Mouse (Mus musculus): ENCODE measurements around the gene Fermt1. TPM values are rescaled to one million over a fixed set of nuclear protein-coding genes. Genes with fewer than 3 reads are reported as not detected.
A peak's percentile ranks its signal among the peaks of the same experiment; 100 is the strongest.

Gene Fermt1
- polyA plus RNA-seq, 1 experiment from 2014 or later, result 45.0 TPM

- H3K4me3 ChIP-seq (replicated peaks; ENCODE audit: low read length), result no peak overlapping the region
- H3K9ac ChIP-seq (ENCODE audit: low read length), result no peak overlapping the region
- H3K27me3 ChIP-seq (ENCODE audit: control insufficient read depth, insufficient read depth, low read length), result no peaks in the 10 kb centered on the region
- no peak overlapping the region for H3K4me2 ChIP-seq (ENCODE audit: low read depth, low read length)
- ATAC-seq (ENCODE audit: insufficient read depth, low FRiP score), result no peak
- no peaks in the 10 kb centered on the region for H3K4me1 ChIP-seq (ENCODE audit: control insufficient read depth, insufficient read depth, low read length)
- no peaks in the 10 kb centered on the region for H3K9me3 ChIP-seq (replicated peaks; ENCODE audit: control insufficient read depth, low read length)
- 71% methylated on average over 4 of the region's 4 CpGs for WGBS
- H3K27ac ChIP-seq (ENCODE audit: low read length), result no peak overlapping the region
- no peaks in the 10 kb centered on the region for H3K36me3 ChIP-seq (ENCODE audit: control insufficient read depth, insufficient read depth, low read length)
Observed at GRCm38 (mm10) chr2:132901636-132902035, 44.1 kb downstream of the Fermt1 start.

- no peaks in the 10 kb centered on the region for H3K27me3 ChIP-seq (ENCODE audit: control insufficient read depth, insufficient read depth, low read length)
- no peaks in the 10 kb centered on the region for H3K9me3 ChIP-seq (replicated peaks; ENCODE audit: control insufficient read depth, low read length)
- H3K36me3 ChIP-seq (ENCODE audit: control insufficient read depth, insufficient read depth, low read length), result no peaks in the 10 kb centered on the region
- no peak for ATAC-seq (ENCODE audit: insufficient read depth, low FRiP score)
- no peak overlapping the region for H3K4me2 ChIP-seq (ENCODE audit: low read depth, low read length)
- H3K27ac ChIP-seq (ENCODE audit: low read length), result no peak overlapping the region
- no peak overlapping the region for H3K4me3 ChIP-seq (replicated peaks; ENCODE audit: low read length)
- 74% methylated on average over 1 of the region's 1 CpGs for WGBS
- no peak overlapping the region for H3K9ac ChIP-seq (ENCODE audit: low read length)
- no peaks in the 10 kb centered on the region for H3K4me1 ChIP-seq (ENCODE audit: control insufficient read depth, insufficient read depth, low read length)
Observed at GRCm38 (mm10) chr2:132900596-132900995, 45.1 kb downstream of the Fermt1 start.

- Histone ChIP-seq H3K9ac (ENCODE audit: low read length) (no peak overlapping the region), H3K27me3 (ENCODE audit: control insufficient read depth, insufficient read depth, low read length) (no peaks in the 10 kb centered on the region), H3K4me2 (ENCODE audit: low read depth, low read length) (no peak overlapping the region), H3K4me1 (ENCODE audit: control insufficient read depth, insufficient read depth, low read length) (no peaks in the 10 kb centered on the region), H3K9me3 (replicated peaks; ENCODE audit: control insufficient read depth, low read length) (no peaks in the 10 kb centered on the region), H3K4me3 (replicated peaks; ENCODE audit: low read length) (no peak overlapping the region), H3K27ac (ENCODE audit: low read length) (no peak overlapping the region), H3K36me3 (ENCODE audit: control insufficient read depth, insufficient read depth, low read length) (no peaks in the 10 kb centered on the region)
- ATAC-seq (ENCODE audit: insufficient read depth, low FRiP score), result no peak
- 41% methylated on average over 1 of the region's 1 CpGs for WGBS
Observed at GRCm38 (mm10) chr2:132898211-132898610, 47.5 kb downstream of the Fermt1 start.

- Histone ChIP-seq H3K4me3 (replicated peaks; ENCODE audit: low read length) (no peak overlapping the region), H3K9me3 (replicated peaks; ENCODE audit: control insufficient read depth, low read length) (no peaks in the 10 kb centered on the region), H3K36me3 (ENCODE audit: control insufficient read depth, insufficient read depth, low read length) (no peaks in the 10 kb centered on the region), H3K27ac (ENCODE audit: low read length) (no peak overlapping the region), H3K4me2 (ENCODE audit: low read depth, low read length) (no peak overlapping the region), H3K9ac (ENCODE audit: low read length) (no peak overlapping the region), H3K27me3 (ENCODE audit: control insufficient read depth, insufficient read depth, low read length) (no peaks in the 10 kb centered on the region), H3K4me1 (ENCODE audit: control insufficient read depth, insufficient read depth, low read length) (no peaks in the 10 kb centered on the region)
- ATAC-seq (ENCODE audit: insufficient read depth, low FRiP score), result no peak
- 72% methylated on average over 5 of the region's 5 CpGs for WGBS
Observed at GRCm38 (mm10) chr2:132893826-132894225, 51.9 kb downstream of the Fermt1 start.

- no peak for ATAC-seq (ENCODE audit: insufficient read depth, low FRiP score)
- H3K4me1 ChIP-seq (ENCODE audit: control insufficient read depth, insufficient read depth, low read length), result no peaks in the 10 kb centered on the region
- no peak overlapping the region for H3K9ac ChIP-seq (ENCODE audit: low read length)
- no peak overlapping the region for H3K4me3 ChIP-seq (replicated peaks; ENCODE audit: low read length)
- H3K4me2 ChIP-seq (ENCODE audit: low read depth, low read length), result no peak overlapping the region
- H3K9me3 ChIP-seq (replicated peaks; ENCODE audit: control insufficient read depth, low read length), result no peaks in the 10 kb centered on the region
- 83% methylated on average over 7 of the region's 7 CpGs for WGBS
- H3K27me3 ChIP-seq (ENCODE audit: control insufficient read depth, insufficient read depth, low read length), result peaks cover 6% of the 10 kb centered on the region; the same call in 1 of the 2 replicates
- H3K36me3 ChIP-seq (ENCODE audit: control insufficient read depth, insufficient read depth, low read length), result no peaks in the 10 kb centered on the region
- no peak overlapping the region for H3K27ac ChIP-seq (ENCODE audit: low read length)
Observed at GRCm38 (mm10) chr2:132885312-132885711, 60.4 kb downstream of the Fermt1 start.

- Histone ChIP-seq H3K9me3 (replicated peaks; ENCODE audit: control insufficient read depth, low read length) (no peaks in the 10 kb centered on the region), H3K4me3 (replicated peaks; ENCODE audit: low read length) (no peak overlapping the region), H3K9ac (ENCODE audit: low read length) (no peak overlapping the region), H3K36me3 (ENCODE audit: control insufficient read depth, insufficient read depth, low read length) (no peaks in the 10 kb centered on the region), H3K4me2 (ENCODE audit: low read depth, low read length) (no peak overlapping the region), H3K4me1 (ENCODE audit: control insufficient read depth, insufficient read depth, low read length) (0 out of 2 replicates have a peak, but pooled peaks cover 3% of the 10 kb centered on the region), H3K27me3 (ENCODE audit: control insufficient read depth, insufficient read depth, low read length) (peaks cover 7% of the 10 kb centered on the region; the same call in 1 of the 2 replicates), H3K27ac (ENCODE audit: low read length) (no peak overlapping the region)
- ATAC-seq (ENCODE audit: insufficient read depth, low FRiP score), result no peak
- WGBS, result 41% methylated on average over 8 of the region's 8 CpGs
Observed at GRCm38 (mm10) chr2:132884303-132884967, 61.3 kb downstream of the Fermt1 start.

GRCm38 (mm10) chr2:132880844-132881645 is 64.7 kb downstream of the Fermt1 start, which contains the start of gene Lrrn4:
TSS of gene Lrrn4 (minus strand) at chr2:132880891.
- H3K36me3 ChIP-seq (ENCODE audit: control insufficient read depth, insufficient read depth, low read length), result no peaks in the 10 kb centered on the region
- H3K9me3 ChIP-seq (replicated peaks; ENCODE audit: control insufficient read depth, low read length), result no peaks in the 10 kb centered on the region
- H3K27ac ChIP-seq (ENCODE audit: low read length), result no peak within 1 kb of the TSS
- no peak for ATAC-seq (ENCODE audit: insufficient read depth, low FRiP score)
- H3K9ac ChIP-seq (ENCODE audit: low read length), result peak within 1 kb of the TSS; percentile 65; the same call in 1 of the 2 replicates
- H3K4me3 ChIP-seq (replicated peaks; ENCODE audit: low read length), result peak within 1 kb of the TSS; percentile 52
- 18% methylated on average over 12 of the region's 12 CpGs for WGBS
- H3K27me3 ChIP-seq (ENCODE audit: control insufficient read depth, insufficient read depth, low read length), result peaks cover 29% of the 10 kb centered on the region
- H3K4me2 ChIP-seq (ENCODE audit: low read depth, low read length), result peak within 1 kb of the TSS; percentile 92
- peaks cover 12% of the 10 kb centered on the region; the same call in 1 of the 2 replicates for H3K4me1 ChIP-seq (ENCODE audit: control insufficient read depth, insufficient read depth, low read length)

- peak overlapping the region; percentile 52 for H3K4me3 ChIP-seq (replicated peaks; ENCODE audit: low read length)
- H3K4me2 ChIP-seq (ENCODE audit: low read depth, low read length), result peak overlapping the region; percentile 92
- peaks cover 12% of the 10 kb centered on the region; the same call in 1 of the 2 replicates for H3K4me1 ChIP-seq (ENCODE audit: control insufficient read depth, insufficient read depth, low read length)
- H3K36me3 ChIP-seq (ENCODE audit: control insufficient read depth, insufficient read depth, low read length), result no peaks in the 10 kb centered on the region
- no peaks in the 10 kb centered on the region for H3K9me3 ChIP-seq (replicated peaks; ENCODE audit: control insufficient read depth, low read length)
- peaks cover 29% of the 10 kb centered on the region for H3K27me3 ChIP-seq (ENCODE audit: control insufficient read depth, insufficient read depth, low read length)
- ATAC-seq (ENCODE audit: insufficient read depth, low FRiP score), result peak; percentile 76
- under 1% methylated on average over 58 of the region's 58 CpGs for WGBS
- H3K27ac ChIP-seq (ENCODE audit: low read length), result no peak overlapping the region
- peak overlapping the region; percentile 65 for H3K9ac ChIP-seq (ENCODE audit: low read length)
Observed at GRCm38 (mm10) chr2:132879261-132880044, 66.3 kb downstream of the Fermt1 start.
